Mouse (Mus musculus) layer of hippocampus, adult 18-20 months (tissue): ENCODE results near the gene Mrps25. TPM values are rescaled to one million over a fixed set of nuclear protein-coding genes. Genes with fewer than 3 reads are reported as not detected.

Experiments
- DNase-seq, 2 experiments: peaks; one replicate each; pipeline ENCODE4 v3.0.0; 2022; ENCODE audit warnings: low spot score in 2 of 2
- long read RNA-seq: library from polyadenylated mRNA; stranded (forward); transcript quantifications from one replicate; pipeline ENCODE4 v2.0.0, GENCODE M21; 2021
- total RNA-seq, 2 experiments: library from RNA; stranded (reverse); gene quantifications; 2 replicates each; pipeline ENCODE4 v1.2.3; 2021

Mrps25 gene
- total RNA-seq: 10 to 100 TPM; 48.5 to 54.5 TPM
- long read RNA-seq, full-length matches to known transcripts: 34 of 39 reads
- long read RNA-seq, partial matches to known transcripts: 0 of 39 reads
- long read RNA-seq, other reads (novel, unspliced or antisense): 5 of 39 reads

DNA sequence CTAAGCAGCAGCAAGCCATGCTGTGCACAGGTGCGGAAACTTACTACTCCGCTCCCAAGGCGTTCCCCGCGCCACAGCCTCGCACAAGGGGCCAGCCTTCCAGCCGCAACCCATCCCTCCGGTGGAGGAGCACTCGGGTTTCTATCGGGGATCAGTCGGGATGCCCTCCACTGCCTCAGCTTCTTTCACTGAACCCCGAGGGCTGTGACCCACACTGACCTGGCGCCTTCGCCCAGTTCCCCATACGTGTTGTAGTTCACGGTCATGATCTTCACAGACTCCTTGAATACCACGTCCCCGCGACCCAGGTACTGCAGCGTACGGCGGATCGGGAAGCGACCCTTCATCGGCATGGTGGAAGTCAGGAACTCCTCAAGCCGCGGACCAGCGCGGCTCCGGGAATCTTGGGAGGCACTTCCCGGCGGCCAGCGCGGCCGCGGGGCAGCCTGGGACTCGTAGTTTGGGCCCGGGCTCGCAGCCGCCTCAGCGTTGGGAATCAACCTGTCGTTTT, at the start of gene Mrps25:
Gene Mrps25 (minus strand): TSS at position 413 of the 511 bp plus-strand sequence.
- DNase-seq: peak; percentile 65 to 80

DNA sequence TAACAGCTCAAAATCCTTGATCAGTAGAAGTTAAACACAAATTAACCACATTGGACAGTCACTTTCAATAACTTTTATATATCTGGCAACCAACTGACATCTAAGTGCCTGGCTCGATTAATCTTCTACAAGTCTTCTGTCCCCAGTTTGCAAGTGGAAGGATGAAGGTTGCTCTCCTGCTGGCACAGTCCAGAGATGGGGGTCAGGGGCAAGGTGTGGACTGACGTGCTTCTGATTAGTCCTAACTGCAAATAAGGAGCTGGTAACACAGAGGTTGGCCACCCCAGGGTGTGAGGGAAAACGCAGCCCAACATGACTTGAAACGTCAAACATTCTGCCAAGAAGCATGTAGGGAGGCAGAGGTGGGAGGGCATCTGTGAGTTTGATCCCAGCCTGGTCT, 47.9 kb upstream of the Mrps25 start:
- no peak for DNase-seq

DNA sequence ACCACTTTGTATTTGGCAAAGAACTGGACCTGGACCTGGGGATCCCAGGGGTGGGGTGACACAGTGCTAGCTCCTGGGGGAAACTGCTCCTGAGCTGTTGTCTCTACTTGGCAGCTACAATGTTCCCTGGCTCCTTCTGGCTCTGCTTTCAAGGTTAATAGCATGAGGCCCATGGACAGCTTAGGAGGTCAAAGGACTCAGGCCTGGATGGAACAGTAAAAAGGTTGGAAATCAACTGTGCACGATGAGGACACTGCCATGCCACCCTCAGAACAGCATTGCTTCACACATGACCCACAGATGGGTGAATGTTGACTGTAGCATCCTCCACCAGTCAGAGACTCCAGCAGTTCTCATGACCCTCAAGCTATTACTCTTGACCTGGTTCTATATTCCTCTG, 47.5 kb upstream of the Mrps25 start:
- no peak for DNase-seq

DNA sequence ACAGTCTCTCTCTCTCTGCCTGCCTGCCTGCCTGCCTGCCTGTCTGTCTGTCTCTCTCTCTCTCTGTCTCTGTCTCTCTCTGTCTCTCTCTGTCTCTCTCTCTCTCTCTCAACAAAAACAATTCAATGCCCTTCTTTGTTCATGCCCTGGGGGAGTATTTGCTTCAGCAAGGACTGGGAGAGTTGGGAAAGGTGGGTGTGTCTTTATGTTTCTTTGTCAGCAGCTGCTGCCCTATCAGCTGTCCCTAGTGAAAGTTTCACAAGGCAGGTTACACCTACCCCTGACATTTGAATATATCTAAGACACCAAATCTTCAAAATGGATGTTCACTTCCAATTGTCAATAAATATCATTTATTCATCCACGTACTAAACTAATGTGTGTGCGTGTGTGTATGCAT, 45.8 kb upstream of the Mrps25 start:
- no peak for DNase-seq

DNA sequence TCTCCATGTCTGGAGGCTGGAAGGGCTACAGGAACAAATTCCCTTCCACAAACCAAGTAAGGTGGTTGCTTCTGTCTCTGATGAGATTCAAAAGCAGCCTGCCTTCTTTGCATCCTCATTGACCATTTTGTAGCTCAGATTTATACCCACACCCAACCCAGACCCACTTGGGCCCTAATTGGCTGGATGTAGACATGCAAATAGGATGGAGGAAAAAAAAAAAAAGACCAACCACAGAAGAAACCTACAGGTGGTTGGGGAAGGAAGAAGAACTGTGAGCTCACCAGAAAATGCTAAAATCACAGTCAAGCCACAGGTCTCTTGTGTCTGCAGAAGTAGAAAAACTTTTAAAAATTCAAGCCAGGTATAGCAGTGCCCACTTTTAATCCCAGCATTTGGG, 45.3 kb upstream of the Mrps25 start:
- no peak for DNase-seq

DNA sequence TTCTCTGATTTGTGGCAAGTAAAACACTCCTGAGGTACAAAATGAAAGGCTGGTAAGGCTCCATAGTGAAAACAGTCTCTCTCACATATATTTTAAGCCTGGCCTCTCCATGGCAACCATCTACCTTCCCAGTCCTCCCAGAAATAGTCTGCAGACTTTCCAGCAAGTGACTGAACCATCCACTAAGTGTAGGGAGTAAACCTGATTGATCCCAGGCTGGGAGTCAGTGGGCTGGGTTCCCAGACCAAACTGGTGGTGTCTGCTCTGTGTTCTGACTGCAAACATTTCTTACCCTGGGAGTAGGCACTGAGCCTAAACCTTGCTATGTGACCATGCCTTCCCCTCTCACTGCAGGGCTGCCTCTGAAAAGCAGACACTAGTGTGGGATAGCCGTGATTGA, 41.1 kb upstream of the Mrps25 start:
- no peak for DNase-seq

DNA sequence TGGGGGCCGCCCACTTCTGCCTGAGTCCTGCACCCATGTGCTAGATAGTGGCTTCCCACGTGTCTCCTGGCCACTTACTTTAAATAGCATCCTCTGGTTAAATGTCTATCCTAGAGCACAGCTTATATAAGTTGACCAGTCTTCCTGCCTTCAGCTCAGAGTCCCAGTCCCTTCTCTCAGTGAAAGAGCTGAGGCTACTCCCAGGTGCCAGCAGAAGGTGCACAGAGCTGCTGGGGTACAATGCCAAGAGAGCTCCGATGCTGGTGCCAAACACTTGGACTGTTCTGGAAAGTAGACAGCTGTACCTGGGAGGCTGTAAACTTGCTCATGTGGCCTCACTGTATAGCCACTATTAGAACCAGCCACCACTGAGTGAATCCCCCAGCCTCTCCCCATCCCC, 38.2 kb upstream of the Mrps25 start:
- no peak for DNase-seq

DNA sequence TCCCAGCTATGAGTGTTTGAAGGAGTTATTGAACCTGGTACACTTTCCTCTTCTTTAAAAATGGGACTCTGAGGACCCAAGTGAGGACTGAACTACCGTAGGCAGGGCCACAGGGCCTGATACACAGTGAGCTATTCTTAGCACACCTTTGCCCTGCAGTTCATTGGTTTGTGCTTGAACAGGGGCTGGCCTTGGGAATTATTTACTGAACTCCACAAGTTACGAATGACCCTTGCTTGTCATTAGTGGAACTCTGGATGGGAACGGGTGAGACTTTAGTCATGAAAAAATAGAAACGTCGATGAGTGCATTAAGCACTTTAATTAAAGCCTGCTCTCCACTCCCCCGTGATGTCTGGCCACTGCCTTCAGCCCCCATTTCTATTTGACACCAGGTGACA, 37.8 kb upstream of the Mrps25 start:
- no peak for DNase-seq

DNA sequence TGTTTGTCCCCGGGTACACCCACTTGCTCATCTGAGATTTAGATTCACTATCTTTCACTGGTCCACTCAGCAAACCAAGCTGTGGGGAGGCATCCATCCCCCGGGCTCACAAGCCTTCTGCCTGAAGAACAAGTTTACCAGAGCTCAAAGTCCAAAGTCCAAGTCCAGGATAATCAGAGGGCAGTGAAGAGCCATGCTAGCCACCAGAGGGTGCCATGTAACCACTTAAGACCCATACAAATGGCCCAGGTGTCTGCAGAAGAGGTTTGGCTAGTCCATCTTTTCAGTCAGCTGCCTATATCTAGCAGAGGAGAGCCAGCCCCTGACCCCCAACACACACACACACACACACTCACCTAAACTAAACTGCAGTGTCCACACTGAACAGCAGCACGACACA, 35.6 kb upstream of the Mrps25 start:
- DNase-seq: peak in 1 of 2 experiments; percentile 63

DNA sequence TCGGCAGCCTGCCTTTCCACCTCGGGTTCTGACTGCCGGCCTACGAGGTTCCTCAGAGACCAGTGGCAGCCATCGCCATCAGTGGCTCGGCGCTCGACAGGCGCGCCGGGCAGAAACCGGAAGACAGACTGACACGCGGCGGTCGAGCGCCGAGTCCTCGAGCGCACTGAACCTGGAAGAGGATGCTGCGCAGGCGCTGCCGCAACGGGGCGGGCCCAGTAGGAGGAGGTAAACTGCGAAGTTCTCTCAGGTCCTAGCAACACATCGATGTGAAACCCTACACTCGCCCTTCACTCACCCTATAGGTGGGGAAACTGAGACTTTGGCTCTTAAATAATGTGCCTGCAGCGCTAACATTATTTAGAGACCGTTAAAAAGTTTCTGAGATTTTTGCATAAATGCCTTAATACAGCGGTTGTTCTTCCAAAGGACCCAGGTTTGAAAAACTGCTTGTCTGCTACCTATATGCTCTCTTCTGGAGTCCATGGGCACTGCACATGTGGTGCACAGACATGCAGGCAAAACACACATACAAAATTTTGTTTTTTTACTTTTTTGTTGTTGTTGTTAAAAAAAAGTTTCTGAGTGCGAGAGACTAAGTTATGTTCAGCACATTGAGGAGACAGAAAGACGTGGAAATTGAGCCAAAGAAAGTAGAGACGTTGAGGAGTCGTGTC, 31.1 kb upstream of the Mrps25 start, which contains the start of gene Rbsn:
Gene Rbsn (minus strand): TSS at position 153 of the 677 bp plus-strand sequence.
- peak; percentile 89 to 95 for DNase-seq

DNA sequence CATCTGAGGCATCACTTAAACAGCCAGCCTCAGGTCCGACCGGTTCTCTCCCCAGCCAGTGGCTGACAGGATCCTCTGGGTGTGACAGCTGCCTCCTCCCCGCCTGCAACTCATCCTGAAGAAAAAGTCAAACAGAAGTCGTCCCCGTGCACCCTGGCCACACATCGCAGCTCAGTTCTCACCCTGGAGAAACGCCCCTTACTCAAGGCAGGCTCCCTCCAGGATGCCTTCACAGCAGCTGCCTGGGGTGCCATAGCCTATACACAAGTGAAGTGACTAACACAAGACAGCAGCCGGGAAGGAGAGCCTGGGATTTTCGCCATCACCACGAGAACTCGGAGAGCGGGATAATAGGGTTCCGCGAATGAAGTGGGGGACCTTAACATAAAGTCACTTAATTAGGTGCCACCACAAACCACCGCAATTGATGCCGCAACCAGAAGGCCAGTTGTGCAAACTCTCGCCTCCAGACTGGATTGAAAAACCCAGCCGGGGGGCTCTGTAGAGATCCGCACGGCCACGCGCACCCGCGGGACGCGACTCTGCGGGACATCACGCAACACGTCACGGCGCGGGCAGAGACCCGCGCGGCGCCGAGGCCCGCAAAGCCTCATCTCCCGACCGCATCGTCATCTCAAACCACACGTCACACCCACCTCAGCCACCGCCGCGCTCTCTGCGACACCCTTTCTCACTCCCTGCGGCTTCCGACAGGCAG, 30.4 kb upstream of the Mrps25 start:
- DNase-seq: no peak

DNA sequence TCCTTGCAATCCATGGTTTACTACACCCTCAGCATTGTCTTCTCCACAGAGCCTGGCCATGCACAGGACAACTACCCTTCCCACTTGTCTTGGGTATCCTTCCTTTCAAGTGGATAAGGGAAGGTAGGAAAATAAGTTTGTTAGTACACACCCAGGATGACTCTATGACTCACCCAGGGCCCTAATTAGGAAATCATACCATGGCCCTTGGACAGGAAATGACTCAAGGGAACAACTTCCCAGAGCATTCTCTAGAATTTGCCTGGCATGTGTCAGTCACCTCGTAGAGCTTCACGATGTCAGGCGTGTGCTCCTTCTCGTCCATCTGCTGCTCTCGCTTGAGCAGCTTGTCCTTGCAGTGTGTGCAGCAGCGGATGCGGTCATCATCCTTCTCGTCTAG, 15.6 kb upstream of the Mrps25 start:
- DNase-seq: no peak

DNA sequence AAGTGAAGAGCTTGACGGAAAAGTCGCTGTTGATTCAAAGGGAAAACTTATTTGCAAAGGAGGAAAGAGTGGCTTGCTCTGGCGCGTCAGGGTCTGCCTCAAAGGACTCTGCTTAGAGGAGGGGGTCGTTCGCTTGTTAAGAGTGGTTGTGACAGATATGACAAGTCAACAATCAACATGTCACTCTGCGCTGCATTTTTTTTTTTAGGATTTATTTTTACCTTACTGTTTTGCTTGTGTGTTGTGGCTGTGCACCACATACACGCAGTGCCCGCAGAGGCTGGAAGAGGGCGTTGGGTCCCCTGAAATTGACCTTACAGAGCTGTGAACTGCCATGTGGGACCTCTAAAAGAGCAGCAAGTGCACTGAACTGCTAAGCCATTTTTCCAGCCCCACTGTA, 345 bp upstream of the Mrps25 start:
- DNase-seq: no peak

DNA sequence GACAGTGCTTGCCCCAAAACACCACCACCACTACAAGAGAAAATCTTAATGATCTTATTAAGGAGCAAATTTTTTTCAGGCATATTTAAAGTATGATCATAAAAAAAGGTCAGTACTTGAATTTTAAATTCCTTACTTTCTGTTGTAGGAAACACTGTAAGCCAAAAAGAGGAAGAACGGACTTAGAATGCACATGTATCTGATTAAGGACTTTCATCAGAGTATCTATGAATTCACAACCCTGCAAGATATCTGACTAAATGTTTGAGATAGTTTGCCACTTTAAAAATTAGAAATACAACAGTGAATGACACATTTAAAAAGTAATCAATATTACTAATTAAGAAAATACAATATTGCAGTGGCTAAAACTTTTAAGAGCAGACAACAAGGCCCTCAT, 7.4 kb downstream of the Mrps25 start:
- no peak for DNase-seq

DNA sequence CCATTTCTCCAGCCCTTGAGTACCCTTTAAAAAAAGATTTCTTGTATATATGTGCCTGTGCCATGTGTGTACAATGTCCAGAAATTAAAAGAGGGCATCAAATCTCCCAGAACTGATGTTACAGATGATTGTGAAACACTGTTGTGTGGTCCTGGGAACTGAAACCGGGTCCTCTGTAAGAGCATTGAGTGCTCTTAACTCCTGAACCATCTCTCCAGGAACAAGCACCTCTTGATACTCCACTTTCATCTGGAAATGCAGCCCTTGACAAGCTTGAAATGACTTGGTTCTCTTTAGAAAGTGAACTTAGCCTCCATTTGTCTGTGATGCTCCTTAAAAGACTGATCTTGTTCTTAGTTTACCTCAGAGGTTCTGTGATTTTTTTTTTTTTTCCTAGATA, 21.1 kb downstream of the Mrps25 start:
- DNase-seq: no peak

DNA sequence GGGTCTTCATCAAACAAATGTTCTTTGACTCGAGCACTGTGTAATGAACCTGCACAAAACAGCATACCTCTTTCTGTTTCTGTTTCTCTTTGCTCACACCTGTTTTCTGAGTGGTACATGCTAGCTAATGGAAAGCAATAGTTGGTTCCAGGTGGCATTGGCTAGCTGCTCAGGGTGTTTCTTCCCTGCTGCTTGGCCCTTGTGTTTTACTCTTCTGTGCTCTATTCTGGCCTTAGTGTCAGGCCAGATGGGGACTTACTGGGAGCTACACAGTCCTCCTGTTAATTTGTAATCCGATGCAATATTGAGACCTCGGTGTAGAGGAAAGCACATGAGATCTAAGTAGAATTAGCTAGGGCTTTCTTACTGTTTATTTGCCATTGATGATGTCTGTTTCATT, 25.0 kb downstream of the Mrps25 start:
- DNase-seq: no peak

DNA sequence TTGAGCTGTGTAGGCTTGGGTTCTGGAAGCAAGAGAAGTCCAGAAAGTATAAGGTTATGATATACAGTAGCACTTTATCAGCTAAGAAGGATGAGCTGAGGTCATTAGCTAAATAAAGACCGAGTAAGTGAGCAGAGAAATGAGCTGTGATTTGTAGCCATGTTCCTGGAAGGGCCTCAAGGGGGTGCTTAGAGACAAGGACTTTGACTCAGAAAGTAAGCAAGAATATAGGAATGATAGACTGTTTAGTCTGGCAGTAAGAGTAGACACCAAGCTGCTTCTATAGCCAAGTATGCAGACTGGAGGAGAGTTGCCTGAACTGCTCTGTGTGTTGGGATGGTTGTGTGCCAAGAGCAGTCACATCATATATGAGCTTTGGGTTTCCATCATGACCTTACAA, 30.1 kb downstream of the Mrps25 start:
- DNase-seq: no peak

DNA sequence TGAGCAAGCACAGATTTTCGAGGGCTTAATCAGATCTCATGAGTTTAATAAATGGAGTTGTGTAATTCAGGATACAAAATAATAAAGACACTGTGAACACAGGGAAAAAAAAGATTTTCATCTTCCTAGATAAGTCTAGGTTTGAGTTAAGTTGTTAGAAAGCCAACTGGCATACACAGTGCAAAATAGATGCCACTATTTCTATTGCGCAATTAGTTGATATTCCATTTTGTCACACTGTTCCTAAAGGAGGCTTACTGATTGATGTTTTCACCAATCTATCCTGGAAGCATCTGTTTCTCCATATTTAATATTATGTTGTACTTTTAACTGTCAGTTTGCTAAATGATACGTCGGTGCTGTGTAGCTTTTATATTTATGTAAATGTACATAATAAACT, 38.0 kb downstream of the Mrps25 start:
- DNase-seq: no peak

DNA sequence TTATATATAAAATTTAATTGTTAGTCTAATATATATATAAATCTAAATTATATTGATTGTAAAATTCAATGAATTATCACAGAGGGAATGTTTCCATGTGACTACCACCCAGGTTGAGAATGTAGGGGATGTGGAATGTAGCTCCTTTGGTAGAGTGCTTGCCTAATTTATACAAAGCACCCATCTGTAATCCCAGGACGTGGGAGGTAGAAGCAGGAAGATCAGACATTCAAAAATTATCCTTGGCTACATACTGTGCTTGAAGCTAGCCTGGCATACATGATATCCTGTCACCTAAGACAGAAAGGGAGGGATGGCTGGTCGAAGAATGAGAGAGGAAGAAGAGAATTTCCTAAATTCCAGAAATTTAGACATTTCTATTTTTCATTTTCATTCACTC, 47.5 kb downstream of the Mrps25 start:
- DNase-seq: peak in 1 of 2 experiments; percentile 24

DNA sequence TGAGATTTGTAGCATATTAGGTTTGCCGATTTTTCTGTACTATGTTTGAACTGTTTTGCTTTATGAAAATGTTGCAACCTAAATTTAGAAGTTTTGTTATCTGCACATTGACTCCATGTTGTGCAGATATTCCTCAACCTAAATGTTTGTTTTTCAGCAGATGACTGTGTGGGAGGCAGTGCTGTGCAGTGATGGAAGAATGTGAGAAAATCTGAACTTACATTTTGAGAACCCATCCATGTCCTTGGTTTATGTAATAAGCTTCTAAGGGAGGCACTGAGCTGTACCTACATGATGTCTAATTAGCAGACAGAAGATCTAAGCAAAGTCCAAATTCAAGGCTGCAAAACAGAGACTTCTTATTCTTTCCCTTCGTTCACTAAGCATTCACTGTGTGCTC, 50.2 kb downstream of the Mrps25 start:
- DNase-seq: peak in 1 of 2 experiments; percentile 28

DNA sequence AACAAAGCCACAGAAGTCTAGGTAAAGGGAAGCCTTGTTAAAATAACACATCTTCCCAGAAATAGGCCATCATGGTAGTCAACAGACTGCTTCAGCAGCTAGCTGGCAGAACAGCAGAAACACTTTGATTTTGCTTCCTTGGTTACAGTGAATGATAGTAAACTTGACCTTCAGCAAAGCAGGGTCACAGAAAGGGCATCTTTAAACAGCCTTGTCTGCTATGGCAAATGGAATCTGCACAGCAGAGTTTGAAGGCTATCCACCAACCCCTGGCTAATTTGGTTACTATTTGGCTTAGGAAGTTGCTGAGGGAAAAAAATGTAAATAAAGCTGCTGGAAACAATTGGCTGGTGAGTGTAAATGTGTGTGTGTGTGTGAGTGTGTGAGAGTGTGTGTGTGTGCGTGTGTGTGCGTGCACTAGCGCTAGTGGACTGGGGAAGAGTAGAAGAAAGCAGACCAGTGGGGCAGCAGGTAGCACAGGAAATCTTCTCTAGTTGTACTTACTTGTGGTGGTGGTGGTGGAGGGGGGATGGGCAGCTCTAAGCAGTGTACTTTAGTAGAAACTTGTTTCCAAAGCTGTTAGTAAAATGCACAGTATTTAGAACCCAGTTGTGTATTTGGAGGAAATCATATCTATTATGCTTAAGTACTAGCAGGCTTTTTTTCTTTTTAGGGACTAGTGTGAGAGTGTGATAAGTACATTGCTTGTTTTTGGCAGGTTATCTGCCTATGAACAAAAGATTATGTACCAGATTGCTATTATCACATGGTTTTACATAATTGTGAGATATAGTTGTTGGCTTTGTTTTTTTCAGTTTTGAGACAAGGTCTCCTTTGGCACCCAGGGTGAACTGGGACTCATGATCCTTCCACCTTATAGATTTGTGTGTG, 51.6 kb downstream of the Mrps25 start:
- DNase-seq: no peak
